Mouse (Mus musculus) heart, adult 2 months (tissue): ENCODE results near the gene Dennd2a.

Experiments
- CTCF ChIP-seq: fragments of 200-600 bp; IDR thresholded peaks from 2 replicates; pipeline ENCODE4 v1.8.1; 2022; ENCODE audit warnings: antibody characterized with exemption, mild to moderate bottlenecking, moderate library complexity
- EP300 ChIP-seq: fragments of 200-500 bp; IDR thresholded peaks from 2 replicates; pipeline ENCODE4 v1.6.1; 2011; ENCODE audit warnings: low read depth, low read length, control low read depth; ENCODE audit not compliant: insufficient read depth
- POLR2A ChIP-seq: fragments of 200-500 bp; IDR thresholded peaks from 2 replicates; pipeline ENCODE4 v1.6.1; 2011; ENCODE audit warnings: mild to moderate bottlenecking, low read depth, low read length, control low read depth; ENCODE audit not compliant: insufficient read depth

GRCm38 (mm10) chr6:39554888-39555647 is 2.6 kb downstream of the Dennd2a start:
- TF ChIP-seq POLR2A (no peak; the same call in 1 of the 2 replicates), CTCF (no peak), EP300 (no peak)
